Mouse (Mus musculus): Measurements from ENCODE around the gene Gxylt2. TPM values are rescaled to one million over a fixed set of nuclear protein-coding genes. Genes with fewer than 3 reads are reported as not detected.

The Gxylt2 gene
- polyA plus RNA-seq, 1 experiment, result not detected

GRCm38 (mm10) chr6:100808221-100808778 is 103.8 kb downstream of the Gxylt2 start:
- Histone ChIP-seq H3K4me3 (ENCODE audit: insufficient read depth, low read length) (no peak overlapping the region), H3K4me1 (ENCODE audit: control insufficient read depth, insufficient read depth, low read length) (peaks cover 25% of the 10 kb centered on the region), H3K27ac (ENCODE audit: insufficient read depth, low read depth, low read length) (no peak overlapping the region)
- no peak for TF ChIP-seq CTCF (IDR thresholded peaks at IDR 0.05; ENCODE audit: low read depth, low read length)
- no peak for TF ChIP-seq POLR2A (IDR thresholded peaks at IDR 0.05; ENCODE audit: borderline replicate concordance, low read depth, low read length)

- TF ChIP-seq POLR2A (IDR thresholded peaks at IDR 0.05; ENCODE audit: borderline replicate concordance, low read depth, low read length) (no peak), CTCF (IDR thresholded peaks at IDR 0.05; ENCODE audit: low read depth, low read length) (no peak)
- Histone ChIP-seq H3K4me3 (ENCODE audit: insufficient read depth, low read length) (no peak overlapping the region), H3K27ac (ENCODE audit: insufficient read depth, low read depth, low read length) (0 out of 2 replicates have a peak overlapping the region, but pooled peaks have one; percentile 32), H3K4me1 (ENCODE audit: control insufficient read depth, insufficient read depth, low read length) (peaks cover 25% of the 10 kb centered on the region)
Measured at GRCm38 (mm10) chr6:100810117-100810516, 105.6 kb downstream of the Gxylt2 start.

- H3K4me3 ChIP-seq (ENCODE audit: insufficient read depth, low read length), result no peak overlapping the region
- no peak for TF ChIP-seq POLR2A (IDR thresholded peaks at IDR 0.05; ENCODE audit: borderline replicate concordance, low read depth, low read length)
- TF ChIP-seq CTCF (IDR thresholded peaks at IDR 0.05; ENCODE audit: low read depth, low read length), result no peak
- peaks cover 25% of the 10 kb centered on the region for H3K4me1 ChIP-seq (ENCODE audit: control insufficient read depth, insufficient read depth, low read length)
- H3K27ac ChIP-seq (ENCODE audit: insufficient read depth, low read depth, low read length), result no peak overlapping the region
Measured at GRCm38 (mm10) chr6:100811731-100812130, 107.2 kb downstream of the Gxylt2 start.

GRCm38 (mm10) chr6:100821367-100821766 is 116.8 kb downstream of the Gxylt2 start:
- no peak overlapping the region for H3K4me3 ChIP-seq (ENCODE audit: insufficient read depth, low read length)
- H3K27ac ChIP-seq (ENCODE audit: insufficient read depth, low read depth, low read length), result no peak overlapping the region
- TF ChIP-seq POLR2A (IDR thresholded peaks at IDR 0.05; ENCODE audit: borderline replicate concordance, low read depth, low read length), result no peak
- TF ChIP-seq CTCF (IDR thresholded peaks at IDR 0.05; ENCODE audit: low read depth, low read length), result no peak
- no peaks in the 10 kb centered on the region for H3K4me1 ChIP-seq (ENCODE audit: control insufficient read depth, insufficient read depth, low read length)

- H3K27ac ChIP-seq (ENCODE audit: insufficient read depth, low read depth, low read length), result no peak overlapping the region
- no peaks in the 10 kb centered on the region for H3K4me1 ChIP-seq (ENCODE audit: control insufficient read depth, insufficient read depth, low read length)
- no peak for TF ChIP-seq POLR2A (IDR thresholded peaks at IDR 0.05; ENCODE audit: borderline replicate concordance, low read depth, low read length)
- TF ChIP-seq CTCF (IDR thresholded peaks at IDR 0.05; ENCODE audit: low read depth, low read length), result no peak
- no peak overlapping the region for H3K4me3 ChIP-seq (ENCODE audit: insufficient read depth, low read length)
Measured at GRCm38 (mm10) chr6:100823356-100823755, 118.8 kb downstream of the Gxylt2 start.

- no peak overlapping the region for H3K27ac ChIP-seq (ENCODE audit: insufficient read depth, low read depth, low read length)
- H3K4me3 ChIP-seq (ENCODE audit: insufficient read depth, low read length), result no peak overlapping the region
- TF ChIP-seq CTCF (IDR thresholded peaks at IDR 0.05; ENCODE audit: low read depth, low read length) (no peak), POLR2A (IDR thresholded peaks at IDR 0.05; ENCODE audit: borderline replicate concordance, low read depth, low read length) (no peak)
- no peaks in the 10 kb centered on the region for H3K4me1 ChIP-seq (ENCODE audit: control insufficient read depth, insufficient read depth, low read length)
Measured at GRCm38 (mm10) chr6:100824381-100824965, 119.9 kb downstream of the Gxylt2 start.

- no peak overlapping the region for H3K27ac ChIP-seq (ENCODE audit: insufficient read depth, low read depth, low read length)
- H3K4me1 ChIP-seq (ENCODE audit: control insufficient read depth, insufficient read depth, low read length), result no peaks in the 10 kb centered on the region
- TF ChIP-seq CTCF (IDR thresholded peaks at IDR 0.05; ENCODE audit: low read depth, low read length) (no peak), POLR2A (IDR thresholded peaks at IDR 0.05; ENCODE audit: borderline replicate concordance, low read depth, low read length) (no peak)
- no peak overlapping the region for H3K4me3 ChIP-seq (ENCODE audit: insufficient read depth, low read length)
Measured at GRCm38 (mm10) chr6:100826046-100826445, 121.5 kb downstream of the Gxylt2 start.

GRCm38 (mm10) chr6:100828565-100828964 is 124.0 kb downstream of the Gxylt2 start:
- Histone ChIP-seq H3K4me3 (ENCODE audit: insufficient read depth, low read length) (no peak overlapping the region), H3K4me1 (ENCODE audit: control insufficient read depth, insufficient read depth, low read length) (peaks cover 3% of the 10 kb centered on the region), H3K27ac (ENCODE audit: insufficient read depth, low read depth, low read length) (no peak overlapping the region)
- no peak for TF ChIP-seq POLR2A (IDR thresholded peaks at IDR 0.05; ENCODE audit: borderline replicate concordance, low read depth, low read length)

GRCm38 (mm10) chr6:100829770-100830169 is 125.2 kb downstream of the Gxylt2 start:
- Histone ChIP-seq H3K4me3 (ENCODE audit: insufficient read depth, low read length) (no peak overlapping the region), H3K4me1 (ENCODE audit: control insufficient read depth, insufficient read depth, low read length) (peaks cover 5% of the 10 kb centered on the region), H3K27ac (ENCODE audit: insufficient read depth, low read depth, low read length) (no peak overlapping the region)
- TF ChIP-seq POLR2A (IDR thresholded peaks at IDR 0.05; ENCODE audit: borderline replicate concordance, low read depth, low read length) (no peak), CTCF (IDR thresholded peaks at IDR 0.05; ENCODE audit: low read depth, low read length) (no peak)

GRCm38 (mm10) chr6:100831188-100831587 is 126.7 kb downstream of the Gxylt2 start:
- no peak for TF ChIP-seq CTCF (IDR thresholded peaks at IDR 0.05; ENCODE audit: low read depth, low read length)
- no peak for TF ChIP-seq POLR2A (IDR thresholded peaks at IDR 0.05; ENCODE audit: borderline replicate concordance, low read depth, low read length)
- Histone ChIP-seq H3K27ac (ENCODE audit: insufficient read depth, low read depth, low read length) (no peak overlapping the region), H3K4me3 (ENCODE audit: insufficient read depth, low read length) (no peak overlapping the region), H3K4me1 (ENCODE audit: control insufficient read depth, insufficient read depth, low read length) (peaks cover 11% of the 10 kb centered on the region)

Data from bone marrow macrophage, adult 2 months (primary cell).